Mouse (Mus musculus): ENCODE results near the gene Mill2. TPM values are rescaled to one million over a fixed set of nuclear protein-coding genes. Genes with fewer than 3 reads are reported as not detected.

The Mill2 gene
- total and polyA plus RNA-seq, 2 experiments from 2014 or later, result 0.53 to 0.95 TPM

DNA sequence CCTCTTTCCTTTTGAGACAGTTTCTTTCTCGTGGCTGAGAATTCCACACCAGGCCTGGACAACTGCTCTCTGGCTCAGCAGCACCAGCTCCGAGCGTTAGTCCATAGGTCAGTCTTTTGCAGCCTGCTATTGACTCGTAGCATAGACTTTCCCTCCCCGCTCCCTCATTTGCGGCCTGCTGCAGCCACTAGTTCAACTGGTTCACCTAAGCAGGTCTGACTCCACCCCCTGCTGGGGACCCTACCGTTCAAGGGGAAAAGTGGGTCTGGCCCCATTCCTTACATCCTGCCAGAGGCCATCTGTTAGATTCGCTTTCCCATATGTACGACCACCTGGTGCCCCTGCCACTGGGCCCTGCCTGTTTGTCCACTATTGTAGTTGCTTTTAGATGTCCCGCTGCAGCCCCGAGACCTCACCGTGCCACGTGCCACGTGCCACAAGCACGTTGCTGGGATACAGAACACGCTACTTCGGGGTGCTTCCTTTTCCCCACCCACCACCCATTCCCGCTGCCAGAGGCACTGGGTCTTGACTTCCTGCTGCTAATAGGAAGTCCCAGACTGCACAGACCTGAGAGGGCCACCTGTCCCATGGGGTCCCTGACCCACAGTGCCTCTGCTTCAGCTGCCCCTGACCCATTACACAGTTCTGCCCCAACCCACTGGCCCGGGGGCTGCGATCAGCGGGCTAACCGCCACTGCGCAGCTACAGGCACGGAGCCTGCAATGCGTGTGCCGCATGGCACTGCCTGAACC, 11.8 kb upstream of the Mill2 start:
- no peak overlapping the region for H3K4me3 ChIP-seq (ENCODE audit: low read depth, low read length)
- no peak overlapping the region for H3K27ac ChIP-seq (ENCODE audit: low read depth, low read length)
- no peak overlapping the region for H3K4me2 ChIP-seq (ENCODE audit: low read depth)
- no peak overlapping the region for H3K9ac ChIP-seq
- no peak for TF ChIP-seq CTCF (IDR thresholded peaks at IDR 0.05; ENCODE audit: low read depth)
- H3K9me3 ChIP-seq (ENCODE audit: low read length), result no peaks in the 10 kb centered on the region
- H3K4me1 ChIP-seq (ENCODE audit: insufficient read depth), result no peaks in the 10 kb centered on the region
- WGBS, result 71% methylated on average over 26 of the region's 26 CpGs
- no peaks in the 10 kb centered on the region for H3K27me3 ChIP-seq (ENCODE audit: insufficient read depth, low read length)
- DNase-seq (no peak), ATAC-seq (no peak)
- no peaks in the 10 kb centered on the region for H3K36me3 ChIP-seq (ENCODE audit: insufficient read depth)

DNA sequence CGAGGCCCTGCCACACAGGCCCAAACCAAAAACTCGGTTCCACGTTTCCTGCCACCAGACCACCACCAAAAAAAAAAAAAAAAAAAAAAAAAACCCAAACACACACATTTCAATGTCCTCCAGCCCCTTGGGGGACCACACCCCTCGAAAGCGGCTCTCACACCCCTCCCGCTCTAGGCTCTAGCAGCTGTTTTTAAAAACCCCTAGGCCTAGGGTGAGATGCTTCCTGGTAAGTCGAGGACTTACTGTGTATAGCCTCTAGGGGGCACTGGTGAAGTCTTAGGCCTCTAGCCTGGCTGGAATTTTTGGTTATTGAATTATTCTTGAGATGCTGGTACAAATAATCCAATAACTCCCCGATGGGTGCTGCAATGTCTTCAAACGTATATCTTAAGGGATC, 11.2 kb upstream of the Mill2 start:
- Histone ChIP-seq H3K27me3 (ENCODE audit: insufficient read depth, low read length) (no peaks in the 10 kb centered on the region), H3K4me2 (ENCODE audit: low read depth) (no peak overlapping the region), H3K36me3 (ENCODE audit: insufficient read depth) (no peaks in the 10 kb centered on the region), H3K4me3 (ENCODE audit: low read depth, low read length) (no peak overlapping the region), H3K9ac (no peak overlapping the region), H3K27ac (ENCODE audit: low read depth, low read length) (no peak overlapping the region), H3K4me1 (ENCODE audit: insufficient read depth) (no peaks in the 10 kb centered on the region), H3K9me3 (ENCODE audit: low read length) (no peaks in the 10 kb centered on the region)
- 65% methylated on average over 9 of the region's 9 CpGs for WGBS
- DNase-seq (no peak), ATAC-seq (no peak)
- TF ChIP-seq CTCF (IDR thresholded peaks at IDR 0.05; ENCODE audit: low read depth), result peak; percentile 30; the same call in 1 of the 2 replicates

DNA sequence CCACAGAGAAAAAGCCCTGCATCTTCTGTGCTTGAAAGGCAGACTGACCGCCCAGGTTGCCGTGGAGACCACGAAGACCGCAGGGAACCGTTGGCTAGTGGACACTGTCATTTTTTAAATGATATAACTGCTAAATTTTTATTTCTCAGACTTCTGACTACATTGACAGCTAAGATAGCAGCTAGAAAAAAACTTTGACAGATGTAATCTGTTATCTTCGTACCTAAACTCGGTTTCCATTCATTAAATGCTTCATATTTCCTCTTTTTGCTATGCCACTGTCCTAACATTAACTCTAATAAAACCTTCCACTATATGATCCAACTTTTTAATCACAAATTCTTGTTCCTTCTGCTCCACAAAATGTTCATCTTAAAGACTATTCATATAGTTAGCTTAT, 10.2 kb upstream of the Mill2 start:
- DNase-seq (no peak), ATAC-seq (no peak)
- WGBS, result 82% methylated on average over 7 of the region's 7 CpGs
- Histone ChIP-seq H3K4me3 (ENCODE audit: low read depth, low read length) (no peak overlapping the region), H3K27ac (ENCODE audit: low read depth, low read length) (no peak overlapping the region), H3K4me2 (ENCODE audit: low read depth) (no peak overlapping the region), H3K9ac (no peak overlapping the region), H3K9me3 (ENCODE audit: low read length) (no peaks in the 10 kb centered on the region), H3K27me3 (ENCODE audit: insufficient read depth, low read length) (no peaks in the 10 kb centered on the region), H3K4me1 (ENCODE audit: insufficient read depth) (no peaks in the 10 kb centered on the region), H3K36me3 (ENCODE audit: insufficient read depth) (no peaks in the 10 kb centered on the region)
- no peak for TF ChIP-seq CTCF (IDR thresholded peaks at IDR 0.05; ENCODE audit: low read depth)

DNA sequence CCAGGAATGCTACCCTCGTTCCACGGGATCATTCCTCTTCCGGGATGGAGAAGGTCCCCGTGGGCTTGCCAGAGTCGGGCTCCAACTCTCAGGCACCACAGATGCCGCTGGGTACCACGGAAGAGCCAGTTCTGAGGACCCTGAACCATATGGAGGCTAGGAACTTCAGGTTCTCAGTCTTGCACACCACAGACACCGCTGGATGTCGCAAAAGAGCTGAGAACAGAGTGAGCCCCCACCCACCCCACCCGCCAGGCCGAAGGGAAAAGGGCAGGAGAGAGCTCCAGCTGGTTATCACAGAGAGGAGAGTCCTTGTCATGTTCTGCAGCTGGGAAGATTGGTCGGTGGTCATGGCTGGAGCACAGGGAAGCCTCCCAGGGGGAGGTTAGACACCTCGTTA, 7.5 kb upstream of the Mill2 start:
- H3K9ac ChIP-seq, result no peak overlapping the region
- no peaks in the 10 kb centered on the region for H3K36me3 ChIP-seq (ENCODE audit: insufficient read depth)
- TF ChIP-seq CTCF (IDR thresholded peaks at IDR 0.05; ENCODE audit: low read depth), result no peak
- H3K27ac ChIP-seq (ENCODE audit: low read depth, low read length), result no peak overlapping the region
- no peak for DNase-seq
- no peaks in the 10 kb centered on the region for H3K9me3 ChIP-seq (ENCODE audit: low read length)
- H3K4me2 ChIP-seq (ENCODE audit: low read depth), result no peak overlapping the region
- no peaks in the 10 kb centered on the region for H3K4me1 ChIP-seq (ENCODE audit: insufficient read depth)
- 53% methylated on average over 13 of the region's 13 CpGs for WGBS
- no peak for ATAC-seq
- no peaks in the 10 kb centered on the region for H3K27me3 ChIP-seq (ENCODE audit: insufficient read depth, low read length)
- no peak overlapping the region for H3K4me3 ChIP-seq (ENCODE audit: low read depth, low read length)

DNA sequence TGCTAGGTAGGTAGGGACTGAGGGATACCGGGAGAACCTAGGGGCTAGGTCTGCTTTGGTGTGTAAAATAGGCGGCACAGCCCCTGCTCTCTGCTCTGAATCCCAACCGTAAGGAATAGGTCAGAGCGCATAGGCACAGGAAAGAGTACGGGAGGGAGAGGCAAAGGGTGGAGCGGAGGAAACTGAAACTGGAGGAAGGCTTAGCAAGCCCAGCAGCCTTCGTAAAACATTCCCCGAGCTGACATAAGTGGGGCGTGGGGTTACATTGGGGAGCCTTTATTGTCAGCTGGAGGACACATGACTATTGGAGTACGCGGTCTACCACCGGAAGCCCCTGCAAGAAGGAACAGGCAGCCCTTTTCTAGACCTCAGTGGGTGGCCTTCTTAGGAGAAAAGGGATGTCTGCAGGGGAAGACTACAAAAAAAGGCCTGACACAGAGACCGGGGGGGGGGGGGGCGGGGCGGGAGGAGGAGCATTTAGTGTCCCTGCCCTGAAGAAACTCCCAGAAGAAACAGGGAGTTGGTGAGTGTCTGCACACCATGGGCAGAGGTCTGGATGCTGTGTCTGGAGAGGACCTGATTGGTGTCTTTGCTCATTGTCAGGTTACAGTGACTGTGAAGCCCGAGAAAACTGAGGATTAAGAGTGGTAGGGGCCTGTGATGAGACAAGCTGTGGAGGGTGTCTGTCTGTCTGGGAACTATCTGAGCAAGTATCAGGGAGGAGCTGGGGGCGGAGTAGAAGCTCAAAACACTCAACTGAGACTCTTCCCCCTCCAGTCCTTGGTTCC, 814 bp downstream of the Mill2 start:
- DNase-seq (peak; percentile 53), ATAC-seq (peak; percentile 92)
- no peaks in the 10 kb centered on the region for H3K36me3 ChIP-seq (ENCODE audit: insufficient read depth)
- no peaks in the 10 kb centered on the region for H3K9me3 ChIP-seq (ENCODE audit: low read length)
- H3K4me3 ChIP-seq (ENCODE audit: low read depth, low read length), result peak overlapping the region; percentile 36
- no peak for TF ChIP-seq CTCF (IDR thresholded peaks at IDR 0.05; ENCODE audit: low read depth)
- peak overlapping the region; percentile 55 for H3K4me2 ChIP-seq (ENCODE audit: low read depth)
- H3K27me3 ChIP-seq (ENCODE audit: insufficient read depth, low read length), result no peaks in the 10 kb centered on the region
- H3K27ac ChIP-seq (ENCODE audit: low read depth, low read length), result peak overlapping the region; percentile 75
- no peaks in the 10 kb centered on the region for H3K4me1 ChIP-seq (ENCODE audit: insufficient read depth)
- WGBS, result 4% methylated on average over 14 of the region's 17 CpGs
- peak overlapping the region; percentile 63 for H3K9ac ChIP-seq

DNA sequence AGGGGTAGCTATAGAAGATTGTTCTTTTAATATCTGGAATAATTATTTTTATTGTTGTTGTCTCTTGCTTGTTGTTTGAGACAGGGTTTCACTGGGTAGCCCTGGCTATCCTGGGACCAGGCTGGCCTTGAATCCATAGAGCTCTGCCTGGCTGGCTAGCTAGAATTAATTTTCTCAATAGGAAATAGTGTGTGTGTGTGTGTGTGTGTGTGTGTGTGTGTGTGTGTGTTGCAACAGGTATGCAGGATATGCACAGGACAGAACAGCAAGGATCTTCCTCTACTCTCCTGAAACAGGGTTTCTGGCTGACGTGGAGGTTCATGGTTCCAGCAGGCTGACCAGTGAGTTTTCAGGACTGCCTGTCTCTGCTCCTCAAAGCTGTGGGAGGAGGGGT, 1.4 kb downstream of the Mill2 start:
- Histone ChIP-seq H3K9me3 (ENCODE audit: low read length) (no peaks in the 10 kb centered on the region), H3K27me3 (ENCODE audit: insufficient read depth, low read length) (no peaks in the 10 kb centered on the region), H3K4me3 (ENCODE audit: low read depth, low read length) (0 out of 2 replicates have a peak overlapping the region, but pooled peaks have one; percentile 10), H3K36me3 (ENCODE audit: insufficient read depth) (no peaks in the 10 kb centered on the region), H3K4me2 (ENCODE audit: low read depth) (peak overlapping the region; percentile 55), H3K4me1 (ENCODE audit: insufficient read depth) (no peaks in the 10 kb centered on the region), H3K27ac (ENCODE audit: low read depth, low read length) (no peak overlapping the region), H3K9ac (0 out of 2 replicates have a peak overlapping the region, but pooled peaks have one; percentile 22)
- no peak for TF ChIP-seq CTCF (IDR thresholded peaks at IDR 0.05; ENCODE audit: low read depth)
- DNase-seq, result no peak
- WGBS, result 79% methylated on average over 1 of the region's 1 CpGs
- no peak for ATAC-seq

DNA sequence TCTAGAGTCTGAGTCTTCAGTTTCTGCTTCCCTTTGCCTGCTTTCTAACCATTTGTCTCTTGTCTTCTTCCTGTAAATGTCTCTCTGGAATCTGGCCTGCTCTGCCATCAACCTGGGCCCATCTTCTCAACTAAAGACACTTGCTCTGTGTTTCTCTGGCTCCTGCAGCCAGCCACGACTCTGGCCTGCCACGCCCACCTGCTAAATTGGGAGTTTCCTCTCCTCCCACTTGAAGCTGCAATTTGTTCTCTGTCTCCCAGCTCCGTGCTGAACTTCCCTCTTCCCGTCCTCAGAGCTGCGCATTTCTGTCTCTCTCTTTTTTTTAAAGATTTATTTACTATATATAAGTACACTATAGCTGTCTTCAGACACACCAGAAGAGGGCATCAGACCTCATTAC, 5.0 kb downstream of the Mill2 start:
- Histone ChIP-seq H3K27ac (ENCODE audit: low read depth, low read length) (no peak overlapping the region), H3K27me3 (ENCODE audit: insufficient read depth, low read length) (no peaks in the 10 kb centered on the region), H3K4me1 (ENCODE audit: insufficient read depth) (no peaks in the 10 kb centered on the region), H3K36me3 (ENCODE audit: insufficient read depth) (no peaks in the 10 kb centered on the region), H3K4me3 (ENCODE audit: low read depth, low read length) (no peak overlapping the region), H3K9ac (no peak overlapping the region), H3K9me3 (ENCODE audit: low read length) (no peaks in the 10 kb centered on the region), H3K4me2 (ENCODE audit: low read depth) (no peak overlapping the region)
- no peak for DNase-seq
- WGBS, result 54% methylated on average over 5 of the region's 5 CpGs
- ATAC-seq, result no peak
- no peak for TF ChIP-seq CTCF (IDR thresholded peaks at IDR 0.05; ENCODE audit: low read depth)
